Mouse (Mus musculus) embryonic fibroblast, embryonic 13.5 days (primary cell): ENCODE results near the gene Hspa12a.

Experiments used
- CTCF ChIP-seq: IDR thresholded peaks from 2 replicates; pipeline ENCODE4 v1.5.1; 2011; ENCODE audit warnings: mild to moderate bottlenecking, control low read depth, low read length, moderate library complexity, borderline replicate concordance; ENCODE audit not compliant: insufficient read depth
- POLR2A ChIP-seq: IDR thresholded peaks from 2 replicates; pipeline ENCODE4 v1.6.1; 2011; ENCODE audit warnings: low read depth, mild to moderate bottlenecking, control low read depth, low read length, moderate library complexity

GRCm38 (mm10) chr19:58871878-58872277 lies 71.6 kb downstream of the Hspa12a start:
- TF ChIP-seq CTCF, result no peak
- TF ChIP-seq POLR2A, result no peak
